Mouse (Mus musculus) ovary, postnatal 10 days (tissue): ENCODE measurements around the gene Adad2.

Experiments used
- DNase-seq: peaks from one replicate; pipeline ENCODE4 v3.0.0; 2022; ENCODE audit warnings: low spot score

Gene Adad2

GRCm38 (mm10) chr8:119642960-119643359 is 30.4 kb downstream of the Adad2 start:
- no peak for DNase-seq

- no peak for DNase-seq
Observed at GRCm38 (mm10) chr8:119644429-119644960, 31.9 kb downstream of the Adad2 start.

- no peak for DNase-seq
Observed at GRCm38 (mm10) chr8:119644981-119645597, 32.5 kb downstream of the Adad2 start.

- DNase-seq = no peak
Observed at GRCm38 (mm10) chr8:119646197-119646596, 33.6 kb downstream of the Adad2 start.

- no peak for DNase-seq
Observed at GRCm38 (mm10) chr8:119646846-119647245, 34.3 kb downstream of the Adad2 start.

GRCm38 (mm10) chr8:119651324-119651723 is 38.8 kb downstream of the Adad2 start:
- DNase-seq = no peak

GRCm38 (mm10) chr8:119656709-119657464 is 44.3 kb downstream of the Adad2 start:
- no peak for DNase-seq

GRCm38 (mm10) chr8:119661081-119661480 is 48.5 kb downstream of the Adad2 start:
- no peak for DNase-seq

- DNase-seq = no peak
Observed at GRCm38 (mm10) chr8:119661892-119662291, 49.3 kb downstream of the Adad2 start.

GRCm38 (mm10) chr8:119663440-119663839 is 50.9 kb downstream of the Adad2 start:
- no peak for DNase-seq

GRCm38 (mm10) chr8:119665270-119665669 is 52.7 kb downstream of the Adad2 start:
- DNase-seq = peak; percentile 42
